Mouse (Mus musculus): ENCODE measurements at regions not wholly inside any gene's neighbourhood (a gene's known extent, or its start where the extent isn't known, plus 50 kb on each side); places are given as distances from the start of the nearest gene placed in this dataset.
"Not testable (repeated sequence)": the region's sequence is repeated elsewhere in the genome, so short reads cannot be mapped to it uniquely, and the experiment has no call there.

DNA sequence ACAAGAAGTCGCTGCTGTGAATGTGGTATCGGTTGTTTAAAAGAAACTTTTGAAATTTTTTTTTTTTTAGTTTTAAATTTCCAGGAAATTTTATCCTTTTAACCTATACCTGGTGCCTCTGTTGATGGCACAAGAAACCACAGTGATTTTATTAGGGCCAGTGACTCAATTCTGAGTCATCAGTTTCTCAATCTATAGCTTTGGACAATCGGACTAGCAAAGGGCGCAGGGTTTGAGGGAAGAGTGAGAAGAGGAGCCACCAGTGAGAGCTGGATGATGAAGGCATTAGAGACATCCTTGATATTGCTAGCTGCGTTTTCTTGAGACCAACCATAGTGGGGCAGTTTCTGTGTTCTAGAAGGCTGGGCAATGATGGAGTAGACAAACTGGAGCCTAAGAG, 55.4 kb upstream of the Il33 start:
- no peak for DNase-seq (ENCODE audit: extremely low read depth, low read depth)

DNA sequence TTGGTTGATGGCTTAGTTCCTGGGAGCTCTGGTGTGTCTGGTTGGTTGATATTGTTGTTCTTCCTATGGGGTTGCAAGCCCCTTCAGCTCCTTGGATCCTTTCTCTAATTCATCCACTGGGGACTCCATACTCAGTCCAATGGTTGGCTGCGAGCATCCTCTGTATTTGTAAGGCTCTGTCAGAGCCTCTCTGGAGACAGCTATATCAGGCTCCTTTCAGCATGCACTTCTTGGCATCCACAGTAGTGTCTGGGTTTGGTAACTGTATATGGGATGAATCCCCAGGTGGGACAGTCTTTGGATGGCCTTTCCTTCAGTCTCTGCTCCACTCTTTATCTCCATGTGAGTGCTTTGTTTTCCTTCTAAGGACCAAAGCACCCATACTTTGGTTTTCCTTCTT, 55.9 kb upstream of the Ranbp6 start:
- not testable (repeated sequence) for DNase-seq (ENCODE audit: extremely low read depth, low read depth)

DNA sequence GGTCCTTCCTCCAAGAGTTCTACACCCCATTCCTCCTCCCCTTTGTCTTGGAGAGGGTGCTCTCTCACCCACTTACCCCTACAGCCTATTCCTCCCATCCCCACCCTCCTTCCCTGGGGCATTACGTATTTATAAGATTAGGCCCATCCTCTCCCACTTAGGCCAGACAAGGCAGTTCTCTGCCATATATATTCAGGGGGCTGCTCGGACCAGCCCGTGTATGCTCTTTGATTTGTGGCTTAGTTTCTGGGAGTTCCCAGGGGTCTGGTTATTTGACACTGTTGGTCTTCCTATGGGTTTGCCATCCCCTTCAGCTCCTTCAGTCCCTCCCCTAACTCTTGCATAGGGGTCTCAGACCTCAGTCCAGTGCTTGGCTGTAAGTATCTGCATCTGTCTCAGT, 54.0 kb upstream of the Ranbp6 start:
- DNase-seq (ENCODE audit: extremely low read depth, low read depth), result no peak

DNA sequence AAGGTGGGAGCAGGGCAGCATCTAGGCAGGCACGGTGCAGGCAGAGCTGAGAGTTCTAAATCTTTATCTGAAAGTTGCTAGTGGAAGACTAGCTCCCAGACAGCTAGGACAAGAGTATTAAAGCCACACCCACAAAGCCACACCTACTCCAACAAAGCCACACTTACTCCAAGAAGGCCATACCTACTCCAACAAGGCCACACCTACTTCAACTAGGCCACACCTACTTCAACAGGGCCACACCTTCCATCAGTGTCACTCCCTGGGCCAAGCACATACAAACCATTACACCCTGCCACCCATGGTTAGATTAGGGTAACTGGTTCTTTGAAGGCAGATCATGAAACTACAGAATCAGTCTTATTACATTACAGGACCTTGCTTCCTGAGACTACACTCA, 52.4 kb upstream of the Ranbp6 start:
- peak; percentile 39 for DNase-seq (ENCODE audit: extremely low read depth, low read depth)

DNA sequence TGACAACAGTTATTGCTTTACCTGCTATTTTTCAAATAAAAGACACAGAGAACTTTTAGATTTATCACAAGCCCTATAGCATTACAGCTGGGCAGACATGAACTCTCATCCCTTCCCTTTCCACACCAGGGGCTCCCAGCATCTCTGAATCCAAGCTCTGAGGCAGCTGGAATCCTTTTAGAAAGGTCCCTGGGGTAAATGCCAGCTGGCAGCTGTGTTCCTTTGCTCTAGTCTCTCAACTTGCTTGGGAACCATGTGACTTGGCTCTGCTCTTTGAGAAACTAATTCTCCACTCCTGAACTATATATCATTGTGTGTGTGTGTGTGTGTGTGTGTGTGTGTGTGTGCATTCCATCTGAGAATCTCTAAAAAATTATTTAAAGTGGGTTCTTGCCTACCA, 50.0 kb upstream of the Ranbp6 start:
- no peak for DNase-seq (ENCODE audit: extremely low read depth, low read depth)
